Mouse (Mus musculus): ENCODE measurements around the gene Hist1h4m. TPM values are rescaled to one million over a fixed set of nuclear protein-coding genes. Genes with fewer than 3 reads are reported as not detected.
"Not testable (repeated sequence)": the region's sequence is repeated elsewhere in the genome, so short reads cannot be mapped to it uniquely, and the experiment has no call there.

Gene Hist1h4m
- polyA plus RNA-seq, 1 experiment from 2014 or later = 1.0 TPM

DNA sequence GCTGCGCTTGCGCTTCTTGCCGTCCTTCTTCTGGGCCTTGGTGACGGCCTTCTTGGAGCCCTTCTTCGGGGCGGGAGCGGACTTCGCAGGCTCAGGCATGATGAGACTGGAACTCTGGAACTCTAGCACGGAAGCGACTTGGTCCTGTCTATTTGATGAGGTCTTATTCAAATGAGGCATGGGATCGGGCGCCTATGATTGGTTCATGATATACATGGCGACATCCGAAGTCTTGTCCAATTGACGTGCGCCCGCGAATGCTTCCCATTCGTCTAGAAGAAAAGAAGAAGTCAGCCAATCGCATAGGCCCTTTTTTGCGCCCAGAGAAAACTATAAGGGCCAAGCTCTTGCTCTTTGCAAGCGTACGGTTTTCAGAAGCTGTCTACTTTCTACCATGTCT is 1.5 kb upstream of the Hist1h4m start, which contains the start of the genes Hist1h2bq and Hist1h2ao:
TSS of gene Hist1h2bq (minus strand) at position 125 of the 400 bp plus-strand sequence.
TSS of gene Hist1h2ao (plus strand) at position 393 of the 400 bp plus-strand sequence.
- not testable (repeated sequence) for DNase-seq (ENCODE audit: low spot score)

DNA sequence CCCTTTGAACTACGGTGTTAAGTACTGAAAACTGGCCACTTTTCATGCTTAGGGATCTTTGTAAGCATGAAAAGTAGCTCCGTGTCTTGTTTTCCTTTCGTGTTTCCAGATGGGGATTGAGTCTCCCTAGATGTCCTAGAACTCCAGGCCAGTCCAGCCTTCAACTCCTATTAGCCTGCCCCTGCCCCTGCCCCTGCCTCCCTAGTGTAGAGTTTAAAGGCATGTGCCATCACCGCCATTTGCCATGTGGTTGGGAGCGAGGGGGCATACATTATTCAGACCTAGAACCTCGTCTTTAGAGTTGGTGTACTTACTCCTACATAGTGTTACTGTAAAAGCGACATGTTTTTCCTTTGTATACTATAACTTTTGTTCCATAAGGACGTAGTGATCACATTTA is 472 bp upstream of the Hist1h4m start:
- DNase-seq (ENCODE audit: low spot score) = not testable (repeated sequence)

DNA sequence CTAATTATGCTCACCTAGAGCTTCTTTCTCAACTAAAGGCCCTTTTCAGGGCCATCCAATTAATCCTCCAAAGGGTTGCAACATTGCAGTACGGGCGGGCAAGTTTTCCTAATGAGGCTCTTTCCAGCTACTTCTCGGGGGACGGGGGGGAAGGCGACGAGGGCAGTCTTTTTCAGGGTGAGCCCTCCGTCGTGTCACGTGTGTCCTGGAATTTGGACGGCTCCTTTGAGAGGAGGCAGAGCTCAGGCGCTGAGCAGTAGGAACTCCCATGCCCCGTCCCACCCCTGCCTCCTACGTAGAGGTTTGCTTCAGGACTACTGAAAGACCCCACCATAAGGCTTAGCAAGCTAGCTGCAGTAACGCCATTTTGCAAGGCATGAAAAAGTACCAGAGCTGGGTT is 546 bp downstream of the Hist1h4m start:
- not testable (repeated sequence) for DNase-seq (ENCODE audit: low spot score)

DNA sequence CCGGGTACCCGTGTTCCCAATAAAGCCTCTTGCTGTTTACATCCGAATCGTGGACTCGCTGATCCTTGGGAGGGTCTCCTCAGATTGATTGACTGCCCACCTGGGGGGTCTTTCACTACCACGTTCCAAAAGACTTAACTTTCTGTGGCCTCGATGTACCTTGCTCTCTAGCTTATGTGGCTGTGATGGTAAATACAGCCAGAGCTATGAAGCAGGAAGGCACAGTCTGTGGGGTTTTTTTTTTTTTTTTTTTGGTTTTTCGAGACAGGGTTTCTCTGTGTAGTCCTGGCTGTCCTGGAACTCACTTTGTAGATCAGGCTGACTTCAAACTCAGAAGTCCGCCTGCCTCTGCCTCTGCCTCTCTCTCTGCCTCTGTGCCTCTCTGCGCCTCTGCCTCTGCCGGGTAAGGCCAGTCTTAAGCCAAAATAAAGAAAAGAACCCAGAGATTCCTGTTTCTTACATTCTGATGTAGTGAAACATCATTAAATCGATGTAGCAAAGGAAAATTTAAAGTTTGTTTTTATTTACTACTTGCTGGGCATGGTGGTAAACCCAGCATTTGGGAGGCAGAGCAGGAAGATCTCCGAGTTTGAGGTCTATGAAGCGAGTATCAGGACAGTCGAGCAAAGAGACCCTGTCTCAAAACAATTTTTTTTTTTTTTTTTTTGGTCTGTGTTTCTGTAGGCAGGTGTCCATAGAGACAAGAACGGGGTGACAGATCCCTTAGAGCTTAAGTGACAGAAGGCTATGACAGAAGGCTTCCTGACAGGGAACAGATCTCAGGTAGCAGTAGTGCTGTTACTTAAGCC is 8.7 kb downstream of the Hist1h4m start:
- DNase-seq (ENCODE audit: low spot score) = not testable (repeated sequence)

DNA sequence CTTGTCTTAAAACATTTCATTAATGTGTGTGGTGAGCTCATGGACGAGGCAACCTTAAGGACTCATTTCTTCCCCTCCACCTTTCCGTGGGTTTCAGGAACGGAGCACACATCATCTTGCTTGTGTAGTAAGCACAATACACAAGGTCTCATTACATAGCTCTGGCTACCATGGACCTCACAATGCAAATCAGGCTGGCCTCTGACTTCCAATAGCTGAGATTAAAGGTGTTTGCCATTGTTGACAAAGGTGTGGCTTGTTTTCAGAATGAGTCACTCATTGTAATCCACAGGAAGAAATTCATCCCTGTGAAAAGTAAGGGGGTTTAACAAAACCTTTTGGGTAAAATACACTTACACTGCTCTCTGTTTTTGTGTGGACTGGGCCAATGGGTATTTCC is 17.0 kb downstream of the Hist1h4m start:
- no peak for DNase-seq (ENCODE audit: low spot score)

DNA sequence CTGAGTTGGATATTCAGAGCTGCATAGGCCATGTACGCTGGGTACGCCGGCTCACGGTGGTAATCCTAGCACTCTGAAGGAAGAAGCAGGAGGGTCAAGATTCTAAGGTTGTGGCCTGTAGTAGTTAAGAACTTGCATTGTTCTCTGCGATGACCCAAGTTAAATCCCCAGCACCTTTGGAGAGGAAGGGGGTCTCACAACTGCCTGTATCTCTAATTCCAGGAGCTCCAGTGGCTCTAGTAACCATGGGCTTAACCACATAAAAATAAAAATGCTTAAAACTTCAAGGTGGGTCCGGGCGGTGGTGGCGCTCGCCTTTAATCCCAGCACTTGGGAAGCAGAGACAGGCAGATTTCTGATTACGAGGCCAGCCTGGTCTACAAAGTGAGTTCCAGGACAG is 18.8 kb downstream of the Hist1h4m start:
- DNase-seq (ENCODE audit: low spot score) = no peak

DNA sequence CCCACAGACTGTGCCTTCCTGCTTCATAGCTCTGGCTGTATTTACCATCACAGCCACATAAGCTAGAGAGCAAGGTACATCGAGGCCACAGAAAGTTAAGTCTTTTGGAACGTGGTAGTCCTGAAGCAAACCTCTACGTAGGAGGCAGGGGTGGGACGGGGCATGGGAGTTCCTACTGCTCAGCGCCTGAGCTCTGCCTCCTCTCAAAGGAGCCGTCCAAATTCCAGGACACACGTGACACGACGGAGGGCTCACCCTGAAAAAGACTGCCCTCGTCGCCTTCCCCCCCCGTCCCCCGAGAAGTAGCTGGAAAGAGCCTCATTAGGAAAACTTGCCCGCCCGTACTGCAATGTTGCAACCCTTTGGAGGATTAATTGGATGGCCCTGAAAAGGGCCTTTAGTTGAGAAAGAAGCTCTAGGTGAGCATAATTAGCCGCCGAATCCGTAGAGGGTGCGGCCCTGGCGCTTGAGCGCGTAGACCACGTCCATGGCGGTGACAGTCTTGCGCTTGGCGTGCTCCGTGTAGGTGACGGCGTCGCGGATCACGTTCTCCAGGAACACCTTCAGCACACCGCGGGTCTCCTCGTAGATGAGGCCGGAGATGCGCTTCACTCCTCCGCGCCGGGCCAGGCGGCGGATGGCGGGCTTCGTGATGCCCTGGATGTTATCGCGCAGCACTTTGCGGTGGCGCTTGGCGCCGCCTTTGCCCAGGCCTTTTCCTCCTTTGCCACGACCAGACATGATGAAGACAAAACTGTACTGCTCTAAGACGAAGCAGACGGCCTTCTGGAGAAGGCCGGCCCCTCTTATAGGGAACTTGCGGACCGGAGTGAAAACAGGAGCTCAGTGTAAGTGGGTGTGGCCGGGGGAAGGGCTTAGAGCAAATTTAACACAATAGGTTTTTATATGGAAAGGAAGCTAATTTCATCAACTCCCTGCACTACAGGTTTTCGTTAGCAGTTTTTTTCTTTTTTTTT is 20.2 kb downstream of the Hist1h4m start, which contains the start of gene Hist1h4n:
TSS of gene Hist1h4n (minus strand) at position 779 of the 977 bp plus-strand sequence.
- DNase-seq (ENCODE audit: low spot score) = not testable (repeated sequence)

DNA sequence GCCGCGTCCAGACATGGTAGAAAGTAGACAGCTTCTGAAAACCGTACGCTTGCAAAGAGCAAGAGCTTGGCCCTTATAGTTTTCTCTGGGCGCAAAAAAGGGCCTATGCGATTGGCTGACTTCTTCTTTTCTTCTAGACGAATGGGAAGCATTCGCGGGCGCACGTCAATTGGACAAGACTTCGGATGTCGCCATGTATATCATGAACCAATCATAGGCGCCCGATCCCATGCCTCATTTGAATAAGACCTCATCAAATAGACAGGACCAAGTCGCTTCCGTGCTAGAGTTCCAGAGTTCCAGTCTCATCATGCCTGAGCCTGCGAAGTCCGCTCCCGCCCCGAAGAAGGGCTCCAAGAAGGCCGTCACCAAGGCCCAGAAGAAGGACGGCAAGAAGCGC is 21.9 kb downstream of the Hist1h4m start, which contains the start of the genes Hist1h2ap and Hist1h2br:
TSS of gene Hist1h2ap (minus strand) at position 47 of the 400 bp plus-strand sequence.
TSS of gene Hist1h2br (plus strand) at position 283 of the 400 bp plus-strand sequence.
- DNase-seq (ENCODE audit: low spot score) = not testable (repeated sequence)

DNA sequence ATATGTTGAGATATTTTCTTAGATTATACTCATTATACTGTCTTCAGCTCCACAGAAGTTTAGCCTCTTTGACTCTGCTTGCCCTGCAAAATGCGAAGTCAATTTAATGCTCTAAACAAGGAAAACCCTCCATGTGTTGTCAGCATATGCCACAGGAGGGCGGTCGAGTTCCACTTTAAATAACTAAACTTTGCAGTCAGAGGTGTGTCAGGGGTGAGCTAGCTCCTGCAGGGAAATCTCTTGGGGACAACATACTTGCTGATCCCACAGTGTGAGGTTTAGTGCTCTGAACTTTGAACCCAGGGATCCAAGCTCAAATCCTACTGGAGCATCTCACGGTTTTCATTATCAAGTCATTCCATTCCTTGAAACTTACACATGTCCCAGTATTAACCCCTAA is 29.0 kb downstream of the Hist1h4m start:
- DNase-seq (ENCODE audit: low spot score) = not testable (repeated sequence)

DNA sequence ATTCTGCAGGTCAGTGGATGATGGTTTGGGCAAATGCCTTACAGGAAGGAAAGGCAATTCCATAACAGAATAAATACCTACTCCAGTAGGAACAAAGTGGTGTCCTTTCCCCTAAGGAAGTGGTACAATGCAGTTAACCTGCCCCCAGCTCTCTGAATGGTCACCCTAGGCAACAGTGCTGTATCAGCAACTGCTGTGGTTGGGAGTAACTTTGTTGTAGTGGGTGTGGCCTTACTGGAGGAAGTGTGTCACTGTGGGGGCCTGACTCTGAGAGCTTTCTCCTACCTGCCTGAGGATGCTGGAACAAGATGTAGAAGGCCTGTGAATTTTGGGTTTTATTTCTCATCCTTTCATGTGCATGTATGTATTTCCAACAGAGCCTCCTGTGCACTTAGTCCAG is 34.8 kb downstream of the Hist1h4m start:
- DNase-seq (ENCODE audit: low spot score) = not testable (repeated sequence)

DNA sequence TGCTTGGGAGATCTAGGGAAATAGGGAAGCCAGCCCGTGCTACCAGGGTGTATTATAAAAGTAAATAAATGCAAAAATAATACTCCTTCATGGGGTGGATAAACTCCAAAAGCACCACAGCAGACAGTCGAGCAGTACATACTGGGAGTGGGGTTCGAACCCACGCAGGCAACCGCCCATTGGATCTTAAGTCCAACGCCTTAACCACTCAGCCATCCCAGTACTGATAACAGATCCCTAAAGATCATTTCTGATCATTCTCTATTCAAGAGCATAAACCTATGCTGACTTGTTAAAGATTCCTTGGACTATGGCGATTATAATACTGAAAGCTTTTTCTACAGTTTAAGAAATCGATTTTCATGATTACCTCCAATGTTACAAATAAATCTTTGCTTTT is 36.3 kb downstream of the Hist1h4m start:
- no peak for DNase-seq (ENCODE audit: low spot score)

DNA sequence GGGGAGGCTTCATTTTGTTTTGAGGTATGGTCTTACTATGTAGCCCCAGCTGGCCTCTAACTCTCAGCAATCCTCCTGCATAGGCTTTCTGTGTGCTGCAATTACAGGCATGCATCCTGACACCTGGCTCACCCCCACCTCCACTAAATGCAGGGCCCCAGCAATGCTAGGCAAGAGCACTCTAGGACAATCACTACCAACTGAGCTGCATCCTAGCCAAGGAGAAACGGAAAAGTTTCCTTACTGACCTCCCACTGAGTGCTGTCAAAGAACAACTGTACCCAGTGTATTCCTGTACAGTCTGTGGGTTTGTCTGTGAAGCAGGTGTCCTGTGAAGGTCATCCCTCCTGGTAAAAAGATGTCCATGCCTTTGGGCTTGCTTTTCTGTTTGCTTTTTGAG is 39.1 kb downstream of the Hist1h4m start:
- not testable (repeated sequence) for DNase-seq (ENCODE audit: low spot score)

DNA sequence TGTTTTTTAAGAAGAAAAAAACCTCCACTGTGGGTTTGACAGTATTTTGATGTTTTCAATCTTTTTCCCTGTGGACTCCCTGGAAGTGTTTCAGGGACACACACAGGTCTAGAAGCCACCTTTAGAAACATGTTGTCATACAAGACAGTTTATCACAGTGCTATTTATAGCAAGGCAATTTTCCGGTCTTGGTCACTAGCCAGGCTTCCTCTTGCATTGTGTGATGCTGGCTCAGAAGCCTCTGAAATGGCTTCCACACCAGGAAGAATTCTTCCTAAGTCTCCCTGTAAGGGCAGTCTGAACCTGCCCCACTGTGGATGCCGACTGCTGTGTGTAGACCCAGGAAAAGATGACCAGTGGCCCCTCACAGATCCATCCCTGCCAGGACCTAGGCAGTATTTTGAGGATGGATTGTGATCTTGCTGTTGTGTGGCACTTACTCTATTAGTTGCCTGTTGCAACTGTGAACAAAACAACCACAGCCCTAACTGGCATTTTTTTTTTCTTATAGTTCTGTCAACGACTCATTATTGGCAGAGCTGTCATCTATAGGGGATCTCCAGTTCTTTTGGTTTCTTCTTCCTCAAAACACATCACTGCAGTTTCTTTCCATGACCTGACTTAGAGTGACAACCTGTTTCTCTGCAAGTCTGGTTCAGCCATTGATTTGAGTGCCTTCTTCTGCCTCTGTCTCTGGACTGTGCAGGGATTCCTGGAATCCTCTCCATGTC is 40.8 kb downstream of the Hist1h4m start:
- DNase-seq (ENCODE audit: low spot score) = peak; percentile 15

DNA sequence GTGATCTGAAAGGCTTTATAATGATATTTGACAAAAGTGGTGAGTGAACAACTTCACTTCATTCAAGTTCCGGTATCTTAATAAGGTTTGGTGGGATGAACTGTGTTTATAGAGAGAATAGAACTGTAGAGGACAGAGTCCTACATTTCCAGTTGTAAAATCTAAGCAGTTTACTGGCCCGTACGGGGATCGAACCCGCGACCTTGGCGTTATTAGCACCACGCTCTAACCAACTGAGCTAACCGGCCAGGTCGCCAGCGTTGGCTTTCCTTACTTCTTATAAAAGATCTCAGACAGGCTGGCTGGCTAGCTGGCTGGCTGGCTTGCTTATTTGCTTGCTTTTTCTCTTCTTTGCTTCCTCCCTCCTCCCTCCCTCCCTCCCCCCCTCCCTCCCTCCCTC is 43.6 kb downstream of the Hist1h4m start:
- DNase-seq (ENCODE audit: low spot score) = peak; percentile 54

DNA sequence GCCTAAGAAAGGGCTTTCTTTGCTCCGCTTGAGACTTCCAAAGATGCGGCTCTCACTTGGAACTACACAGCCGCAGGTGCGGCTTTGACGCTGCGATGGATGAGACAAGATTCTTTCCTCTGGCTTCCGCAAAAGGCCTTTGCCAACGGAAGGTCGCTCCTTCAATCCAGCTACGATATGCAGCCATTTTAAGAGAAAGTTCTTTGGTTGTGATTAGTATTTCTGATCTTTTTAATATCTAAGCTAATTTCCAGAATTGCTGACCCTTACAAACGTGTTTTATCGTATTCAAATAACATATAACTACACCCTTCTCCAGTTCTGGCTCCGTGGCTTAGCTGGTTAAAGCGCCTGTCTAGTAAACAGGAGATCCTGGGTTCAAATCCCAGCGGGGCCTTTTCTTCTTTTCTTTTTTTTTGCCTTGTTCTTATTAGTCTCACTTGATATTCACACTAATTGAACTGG is 44.2 kb downstream of the Hist1h4m start:
- peak; percentile 48 for DNase-seq (ENCODE audit: low spot score)

DNA sequence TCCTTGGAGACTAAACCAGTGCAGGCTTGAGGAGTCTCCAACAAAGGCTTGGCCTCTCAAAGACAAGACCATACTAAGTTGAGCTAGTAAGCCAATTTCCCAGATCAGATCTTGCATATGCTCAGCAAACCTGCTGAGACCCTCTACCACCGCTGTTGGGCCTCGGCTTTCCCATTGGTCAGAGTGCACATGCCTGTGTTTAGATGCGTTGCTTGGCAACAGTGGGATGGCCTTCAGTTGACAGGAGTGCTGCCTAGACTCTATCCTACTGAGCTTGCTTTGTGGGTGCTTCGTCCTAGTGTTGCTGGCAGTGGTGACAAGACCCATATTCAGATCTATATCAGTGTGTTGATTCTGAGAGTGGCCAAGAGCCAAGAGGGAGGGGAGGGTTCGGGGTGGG is 50.1 kb downstream of the Hist1h4m start:
- DNase-seq (ENCODE audit: low spot score) = no peak

Data from thymus, postnatal 0 days (tissue).